Mouse (Mus musculus) testis, adult 2 months (tissue): ENCODE measurements around the gene Cdc42ep5. TPM values are rescaled to one million over a fixed set of nuclear protein-coding genes. Genes with fewer than 3 reads are reported as not detected.

ENCODE experiments used
- H3K27ac ChIP-seq: fragments of 200-500 bp; 2 replicates; pipeline ENCODE4 v1.5.1; 2012; ENCODE audit warnings: low read depth, low read length; ENCODE audit not compliant: control insufficient read depth, insufficient read depth
- H3K27me3 ChIP-seq: fragments of 200-500 bp; 2 replicates; pipeline ENCODE4 v1.6.1; 2012; ENCODE audit warnings: mild to moderate bottlenecking, low read length, moderate library complexity; ENCODE audit not compliant: control insufficient read depth, insufficient read depth
- H3K36me3 ChIP-seq: fragments of 200-500 bp; 2 replicates; pipeline ENCODE4 v1.6.1; 2012; ENCODE audit warnings: mild to moderate bottlenecking, low read length; ENCODE audit not compliant: control insufficient read depth, insufficient read depth
- H3K4me1 ChIP-seq: fragments of 200-500 bp; 2 replicates; pipeline ENCODE4 v1.6.1; 2012; ENCODE audit warnings: low read length; ENCODE audit not compliant: control insufficient read depth, insufficient read depth
- H3K4me3 ChIP-seq: fragments of 200-500 bp; 2 replicates; pipeline ENCODE4 v1.5.1; 2012; ENCODE audit warnings: low read depth, mild to moderate bottlenecking, low read length, moderate library complexity, mixed read lengths; ENCODE audit not compliant: control insufficient read depth
- CTCF ChIP-seq: fragments of 200-500 bp; IDR thresholded peaks from 2 replicates; pipeline ENCODE4 v1.5.1; 2012; ENCODE audit warnings: low read depth, mild to moderate bottlenecking, inconsistent platforms, low read length, moderate library complexity; ENCODE audit not compliant: control insufficient read depth, insufficient read depth, insufficient replicate concordance
- POLR2A ChIP-seq: fragments of 200-500 bp; IDR thresholded peaks from 2 replicates; pipeline ENCODE4 v1.6.1; 2012; ENCODE audit warnings: low read depth, mild to moderate bottlenecking, inconsistent platforms, low read length, moderate library complexity; ENCODE audit not compliant: control insufficient read depth
- polyA plus RNA-seq: library from polyadenylated mRNA; depleted of rRNA; stranded (reverse); fragments of >200 nt; gene quantifications from 2 replicates; pipeline ENCODE4 v1.2.3, GENCODE M21; 2012

Gene Cdc42ep5
- polyA plus RNA-seq, 1 experiment = 19.2 TPM

- H3K27ac ChIP-seq = peak overlapping the region; percentile 36
- peaks cover 15% of the 10 kb centered on the region for H3K4me1 ChIP-seq
- no peaks in the 10 kb centered on the region for H3K36me3 ChIP-seq
- no peaks in the 10 kb centered on the region for H3K27me3 ChIP-seq
- TF ChIP-seq POLR2A = no peak
- TF ChIP-seq CTCF = no peak
- H3K4me3 ChIP-seq = peak overlapping the region; percentile 6
Measured at GRCm38 (mm10) chr7:4124315-4124759, 40.3 kb downstream of the Cdc42ep5 start.

GRCm38 (mm10) chr7:4123732-4124131, 40.9 kb downstream of the Cdc42ep5 start:
- H3K4me1 ChIP-seq = peaks cover 15% of the 10 kb centered on the region
- H3K27me3 ChIP-seq = no peaks in the 10 kb centered on the region; the same call in 1 of the 2 replicates
- no peaks in the 10 kb centered on the region for H3K36me3 ChIP-seq
- no peak for TF ChIP-seq POLR2A
- no peak for TF ChIP-seq CTCF
- peak overlapping the region; percentile 56; the same call in 1 of the 2 replicates for H3K27ac ChIP-seq
- H3K4me3 ChIP-seq = no peak overlapping the region

GRCm38 (mm10) chr7:4122783-4123182, 41.9 kb downstream of the Cdc42ep5 start:
- H3K27ac ChIP-seq = peak overlapping the region; percentile 51
- H3K36me3 ChIP-seq = no peaks in the 10 kb centered on the region
- TF ChIP-seq POLR2A (no peak), CTCF (no peak)
- no peak overlapping the region for H3K4me3 ChIP-seq
- H3K4me1 ChIP-seq = peaks cover 15% of the 10 kb centered on the region
- no peaks in the 10 kb centered on the region; the same call in 1 of the 2 replicates for H3K27me3 ChIP-seq

GRCm38 (mm10) chr7:4122076-4122768, 42.4 kb downstream of the Cdc42ep5 start:
- Histone ChIP-seq H3K27me3 (no peaks in the 10 kb centered on the region; the same call in 1 of the 2 replicates), H3K4me3 (no peak overlapping the region), H3K4me1 (peaks cover 15% of the 10 kb centered on the region), H3K27ac (peak overlapping the region; percentile 39; the same call in 1 of the 2 replicates), H3K36me3 (no peaks in the 10 kb centered on the region)
- TF ChIP-seq POLR2A (no peak), CTCF (no peak)

GRCm38 (mm10) chr7:4119976-4120921, 44.4 kb downstream of the Cdc42ep5 start:
- Histone ChIP-seq H3K4me3 (peak overlapping the region; percentile 78), H3K4me1 (peaks cover 15% of the 10 kb centered on the region), H3K36me3 (no peaks in the 10 kb centered on the region), H3K27me3 (no peaks in the 10 kb centered on the region; the same call in 1 of the 2 replicates), H3K27ac (peak overlapping the region; percentile 62)
- TF ChIP-seq POLR2A = no peak
- TF ChIP-seq CTCF = no peak

- peak within 1 kb of the TSS; percentile 78 for H3K4me3 ChIP-seq
- no peaks in the 10 kb centered on the region for H3K36me3 ChIP-seq
- TF ChIP-seq CTCF = peak; percentile 88
- no peak for TF ChIP-seq POLR2A
- H3K4me1 ChIP-seq = peaks cover 10% of the 10 kb centered on the region
- H3K27me3 ChIP-seq = no peaks in the 10 kb centered on the region; the same call in 1 of the 2 replicates
- H3K27ac ChIP-seq = peak within 1 kb of the TSS; percentile 62
Measured at GRCm38 (mm10) chr7:4119344-4119902, 45.2 kb downstream of the Cdc42ep5 start, which contains the start of gene Ttyh1. Gene Ttyh1 (plus strand): TSS chr7:4119408.
